In the genomic region with DNA sequence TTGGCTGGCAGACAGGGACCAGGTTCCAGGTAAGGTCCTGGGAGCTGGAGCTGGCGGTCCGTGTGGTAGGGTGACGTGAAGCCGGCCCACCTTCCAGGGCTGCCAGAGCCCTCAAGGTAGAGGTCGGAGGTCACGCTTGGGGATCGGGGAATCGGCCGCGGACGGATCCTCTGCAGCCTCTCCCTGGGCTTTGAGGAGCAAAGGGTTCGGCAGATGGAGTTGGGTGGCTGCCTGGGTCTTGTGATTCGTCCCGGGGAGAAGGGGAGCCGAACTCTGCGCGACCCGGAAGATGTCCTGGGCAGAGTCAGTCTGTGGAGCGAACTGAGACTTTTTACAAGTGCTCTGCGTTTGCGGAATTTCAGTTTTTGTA, we compare ENCODE assay signal across 8 mouse cellular contexts. TPM values are rescaled to one million over a fixed set of nuclear protein-coding genes. Genes with fewer than 3 reads are reported as not detected.
A peak's percentile ranks its signal among the peaks of the same experiment; 100 is the strongest.
DNase-seq lines count a peak whose midpoint lies in the region; ATAC-seq and TF ChIP-seq lines count a peak whose summit lies in the region.

No protein-coding gene starts in this region.

- peak overlapping the region; percentile 86 for H3K4me3 ChIP-seq in kidney, adult 2 months (ENCODE audit: insufficient read depth, low read depth, low read length)
- peak overlapping the region; percentile 91 for H3K4me3 ChIP-seq in bone marrow, adult 2 months (replicated peaks; ENCODE audit: control insufficient read depth, low read depth, low read length)

- TF ChIP-seq CTCF in kidney, adult 2 months (conservative IDR thresholded peaks at IDR 0.05; ENCODE audit: insufficient read depth, insufficient read length, low read depth, low read length): no peak
- no peak for TF ChIP-seq CTCF in bone marrow, adult 2 months (IDR thresholded peaks at IDR 0.05; ENCODE audit: control insufficient read depth, insufficient read depth, low read length)

- H3K36me3 ChIP-seq in kidney, adult 2 months (ENCODE audit: control insufficient read depth, insufficient read depth, low read length): no peaks in the 10 kb centered on the region

- no peaks in the 10 kb centered on the region for H3K27me3 ChIP-seq in kidney, adult 2 months (replicated peaks; ENCODE audit: control insufficient read depth, insufficient read depth, low read length)

- ATAC-seq in granulocyte monocyte progenitor cell, adult 5-6 weeks (replicated peaks; ENCODE audit: poor library complexity, severe bottlenecking): peak; percentile 77

- under 1% methylated on average over 21 of the region's 21 CpGs for WGBS in kidney, adult 2 months
- under 1% methylated on average over 21 of the region's 21 CpGs for WGBS in bone marrow, adult 2 months

- DNase-seq in kidney, adult 2 months: no peak
- no peak for DNase-seq in kidney, adult 18-20 months
- peak; percentile 41 for DNase-seq in lung, postnatal 10 days
- no peak for DNase-seq in urinary bladder, postnatal 14 days (ENCODE audit: low spot score)
- DNase-seq in spleen, postnatal 4 days (ENCODE audit: low spot score in 2 of 2): no peak
- no peak for DNase-seq in ovary, postnatal 10 days (ENCODE audit: low spot score)

- H3K27ac ChIP-seq in kidney, adult 2 months (ENCODE audit: insufficient read depth, low read depth, low read length): peak overlapping the region; percentile 76
- peak overlapping the region; percentile 20; the same call in 1 of the 2 replicates for H3K27ac ChIP-seq in bone marrow, adult 2 months (ENCODE audit: control insufficient read depth, insufficient read depth, low read depth, low read length, poor library complexity)

- peaks cover 6% of the 10 kb centered on the region; the same call in 1 of the 2 replicates for H3K4me1 ChIP-seq in kidney, adult 2 months (ENCODE audit: control insufficient read depth, insufficient read depth, low read length)
- H3K4me1 ChIP-seq in bone marrow, adult 2 months (ENCODE audit: control insufficient read depth, insufficient read depth, low read length): no peaks in the 10 kb centered on the region; the same call in 1 of the 2 replicates

- no peak for TF ChIP-seq POLR2A in kidney, adult 2 months (IDR thresholded peaks at IDR 0.05; ENCODE audit: low read depth, low read length)
- TF ChIP-seq POLR2A in bone marrow, adult 2 months (IDR thresholded peaks at IDR 0.05; ENCODE audit: borderline replicate concordance, control insufficient read depth, low read depth, low read length): no peak

RNA-seq across cellular contexts. Expression of a gene that starts 0.3 kb away (rescaled TPM):
- 32.4 and 40.2 TPM in 2 replicates for polyA plus RNA-seq in kidney, adult 2 months (2012; rRNA removed)
- polyA plus RNA-seq in bone marrow, adult 2 months (2011; ENCODE audit: insufficient read depth, insufficient read length, low replicate concordance, missing spikeins): 27.0 and 44.4 TPM in 2 replicates
- 77.7 and 91.8 TPM in 2 replicates for total RNA-seq in granulocyte monocyte progenitor cell, adult 5-6 weeks (2014; fragmentation: Nextera tagmentation)
- 83.1 and 85.3 TPM in 2 replicates for total RNA-seq in granulocyte monocyte progenitor cell, adult 5-6 weeks (2017)
